Mouse (Mus musculus) testis, postnatal 10 days (tissue): ENCODE results near the gene Panx2.
A peak's percentile ranks its signal among the peaks of the same experiment; 100 is the strongest.

Source experiments
- DNase-seq: peaks from one replicate; pipeline ENCODE4 v3.0.0; 2021; ENCODE audit warnings: low spot score

Gene Panx2

DNA sequence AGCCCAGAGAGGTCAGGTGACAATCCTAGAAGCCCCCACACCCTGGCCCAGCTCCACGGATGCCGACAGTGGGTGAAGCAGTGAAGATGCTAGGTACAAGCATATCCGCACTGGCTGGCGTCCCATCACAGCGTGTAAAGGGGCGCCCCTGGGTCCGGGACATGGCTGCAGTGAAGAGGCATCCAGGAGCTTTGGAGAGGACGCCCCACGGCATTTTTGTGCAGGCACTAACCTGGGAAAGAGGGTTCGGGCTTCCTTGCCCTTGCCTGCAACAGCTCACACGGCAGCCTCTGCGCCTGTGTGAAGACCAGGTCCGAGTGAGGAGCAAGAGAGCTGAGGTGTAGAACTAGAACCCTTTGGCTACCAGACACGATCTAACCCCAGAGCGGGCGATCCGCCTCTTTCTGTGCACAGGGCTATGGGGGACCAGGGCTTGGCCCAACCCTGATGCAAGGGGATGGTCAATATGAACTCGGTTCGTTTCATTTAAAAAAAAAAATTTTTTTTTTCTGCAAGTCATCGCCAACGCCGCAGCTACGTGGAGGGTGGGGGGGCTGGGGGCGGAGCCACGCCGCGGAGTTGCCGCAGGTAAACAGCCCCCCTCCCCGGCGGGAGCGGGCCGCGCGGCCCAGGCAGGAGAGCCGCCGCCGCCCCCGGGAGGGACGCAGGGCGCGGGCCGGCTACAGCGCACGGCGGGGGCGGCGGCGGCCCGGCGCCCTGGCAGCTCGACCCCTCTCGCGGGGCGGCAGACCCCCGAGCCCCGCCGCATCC lies at the start of gene Panx2:
Gene Panx2, plus strand, starts transcription at position 574 of the 771 bp plus-strand sequence.
- DNase-seq, result no peak

DNA sequence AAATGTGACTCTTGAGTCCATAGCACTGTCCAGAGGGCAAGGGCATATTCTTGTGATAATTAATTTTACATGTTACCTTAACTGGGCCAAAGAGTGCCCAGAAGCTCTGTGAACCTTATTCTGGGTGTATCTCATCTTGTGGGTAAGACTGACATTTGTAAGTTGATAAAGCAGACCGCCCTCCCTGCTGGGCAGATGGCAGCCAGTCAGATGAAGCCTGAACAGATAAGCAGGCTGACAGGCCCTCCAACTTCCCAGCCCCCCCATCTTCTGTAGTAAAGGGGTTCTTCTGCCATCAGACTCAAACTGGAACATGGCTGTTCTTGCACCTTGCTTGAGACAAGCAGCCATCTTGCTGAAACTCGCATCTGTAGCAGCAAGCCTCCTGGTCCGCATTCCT lies 42.8 kb upstream of the Panx2 start:
- no peak for DNase-seq

DNA sequence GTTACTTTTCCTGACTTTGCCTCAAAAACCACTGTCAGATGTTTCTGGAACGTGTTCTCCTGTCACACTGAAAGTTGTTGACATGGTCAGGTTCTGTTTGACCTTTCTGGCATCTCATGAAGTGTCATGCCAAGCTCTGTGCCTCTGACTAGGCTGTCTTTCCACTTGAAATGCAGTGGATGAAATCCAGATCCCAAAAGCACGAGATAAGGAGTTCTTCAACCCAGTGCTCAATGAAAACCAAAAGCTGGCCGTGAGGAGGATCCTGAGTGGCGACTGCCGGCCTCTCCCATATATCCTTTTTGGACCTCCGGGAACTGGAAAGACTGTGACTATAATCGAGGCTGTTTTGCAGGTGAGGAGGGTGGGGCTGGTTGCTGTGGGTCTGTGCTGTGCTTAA lies 39.4 kb upstream of the Panx2 start:
- DNase-seq, result no peak

DNA sequence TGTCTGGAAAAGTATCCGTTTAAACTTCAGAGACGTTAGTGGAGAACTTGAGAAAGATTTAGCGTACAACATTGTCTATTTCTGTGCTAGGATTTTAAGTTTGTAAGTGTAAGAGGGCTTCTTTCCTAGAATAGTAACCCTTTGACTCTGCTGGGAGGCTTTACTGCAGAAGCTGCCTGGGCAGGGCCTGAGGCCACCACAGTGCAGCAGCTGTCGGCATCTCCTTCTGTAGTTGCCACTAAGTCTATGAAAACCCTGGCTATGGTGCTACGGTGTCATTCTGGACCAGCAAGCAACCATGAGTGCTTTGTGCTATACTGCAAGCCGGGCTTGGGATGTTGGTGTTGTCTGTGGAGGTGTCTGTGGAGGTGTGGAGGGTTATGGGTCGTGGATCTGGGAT lies 39.0 kb upstream of the Panx2 start:
- no peak for DNase-seq

DNA sequence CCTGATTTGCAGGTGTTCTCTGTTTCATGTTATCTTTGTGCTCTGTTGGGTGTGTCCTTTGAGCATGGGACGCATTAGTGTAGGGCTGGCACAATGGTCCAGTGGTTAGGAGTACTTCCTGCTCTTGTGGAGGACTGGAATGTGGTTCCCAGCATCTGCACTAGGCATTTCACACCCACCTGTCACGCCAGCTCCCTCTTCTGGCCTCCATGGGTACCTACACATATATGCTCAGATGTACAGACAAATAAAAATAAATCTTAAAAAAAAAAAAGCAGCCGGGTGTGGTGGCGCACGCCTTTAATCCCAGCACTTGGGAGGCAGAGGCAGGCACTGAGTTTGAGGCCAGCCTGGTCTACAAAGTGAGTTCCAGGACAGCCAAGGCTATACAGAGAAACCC lies 15.2 kb upstream of the Panx2 start:
- no peak for DNase-seq

DNA sequence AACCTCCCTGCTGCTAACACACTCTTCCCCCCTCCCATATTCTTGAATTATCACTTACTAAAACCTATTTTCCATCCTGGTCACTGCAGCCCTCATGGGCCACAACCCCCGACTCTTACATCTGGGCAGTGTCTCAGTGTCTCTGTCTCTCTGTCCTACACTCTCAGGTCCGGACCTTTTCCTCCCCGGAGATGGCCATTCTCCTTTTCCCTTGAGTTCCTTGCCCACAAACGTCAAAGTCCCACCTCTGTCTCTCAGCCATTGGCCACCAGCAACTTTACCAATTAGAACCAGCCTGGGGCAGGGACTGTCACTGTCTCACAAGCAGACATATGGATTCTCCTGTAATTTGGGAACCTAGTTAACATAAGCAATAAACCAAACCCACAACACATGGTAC lies 13.2 kb upstream of the Panx2 start:
- no peak for DNase-seq

DNA sequence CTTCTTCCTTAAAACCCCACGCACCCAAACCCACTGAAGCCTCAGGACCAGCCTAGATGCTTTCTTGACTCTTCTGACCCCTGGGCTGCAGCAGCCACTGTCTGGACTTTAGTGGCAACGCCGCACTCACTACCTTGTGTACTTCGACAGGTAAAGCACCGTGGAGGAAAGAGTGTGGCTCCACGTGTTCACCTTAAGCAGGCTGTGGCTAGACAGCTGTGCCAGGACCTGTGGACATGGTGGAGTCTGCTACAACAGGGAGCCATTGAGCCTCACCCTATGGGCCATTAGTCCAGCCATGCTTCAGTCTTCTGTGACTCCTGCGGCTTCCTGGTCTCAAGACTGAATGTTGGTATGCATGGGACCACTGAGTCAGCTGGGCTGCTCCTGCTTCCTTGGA lies 4.9 kb upstream of the Panx2 start:
- DNase-seq, result no peak

DNA sequence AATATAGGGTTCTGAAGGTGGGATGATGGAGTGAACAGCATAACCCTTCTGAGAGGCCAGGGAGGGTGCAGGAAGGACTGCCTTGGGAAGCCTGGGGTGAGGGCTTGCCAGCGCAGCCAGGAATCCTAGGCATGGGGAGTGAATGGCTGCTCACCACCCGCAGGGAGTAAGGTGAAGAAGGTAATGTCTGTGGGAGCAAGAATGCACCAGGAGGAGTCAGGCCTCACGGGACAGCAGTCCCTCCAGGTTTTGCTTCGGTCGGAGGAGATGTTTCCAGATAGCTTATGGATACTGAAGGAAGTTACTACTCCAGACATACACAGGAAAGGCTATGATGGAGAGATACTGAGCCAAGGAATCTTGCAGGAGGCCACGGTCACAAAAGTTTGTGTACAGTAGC lies 798 bp upstream of the Panx2 start:
- DNase-seq, result no peak

DNA sequence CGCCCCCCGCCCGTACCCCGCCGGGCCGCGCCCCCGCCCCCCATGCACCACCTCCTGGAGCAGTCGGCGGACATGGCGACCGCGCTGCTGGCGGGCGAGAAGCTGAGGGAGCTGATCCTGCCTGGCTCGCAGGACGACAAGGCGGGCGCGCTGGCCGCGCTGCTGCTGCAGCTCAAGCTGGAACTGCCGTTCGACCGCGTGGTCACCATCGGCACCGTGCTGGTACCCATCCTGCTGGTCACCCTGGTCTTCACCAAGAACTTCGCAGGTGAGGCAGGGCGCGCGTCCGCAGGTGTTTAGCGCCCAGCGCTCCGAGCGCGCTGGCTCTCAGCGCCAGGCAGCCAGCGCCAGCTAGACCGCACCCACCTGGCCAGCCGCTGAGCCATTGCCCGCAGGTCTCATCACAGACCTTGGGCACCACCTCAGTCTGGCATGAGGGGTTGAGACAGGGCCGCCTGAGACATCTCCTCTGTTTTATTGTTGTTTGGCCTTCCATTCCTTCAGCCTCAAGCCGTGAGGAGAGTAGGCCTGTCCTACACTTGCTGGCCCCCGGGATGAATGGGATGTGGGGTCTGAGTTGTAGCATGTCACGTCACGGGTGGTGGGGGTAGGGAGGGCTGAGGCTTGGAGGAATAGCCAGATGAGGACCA lies 623 bp downstream of the Panx2 start:
- no peak for DNase-seq

DNA sequence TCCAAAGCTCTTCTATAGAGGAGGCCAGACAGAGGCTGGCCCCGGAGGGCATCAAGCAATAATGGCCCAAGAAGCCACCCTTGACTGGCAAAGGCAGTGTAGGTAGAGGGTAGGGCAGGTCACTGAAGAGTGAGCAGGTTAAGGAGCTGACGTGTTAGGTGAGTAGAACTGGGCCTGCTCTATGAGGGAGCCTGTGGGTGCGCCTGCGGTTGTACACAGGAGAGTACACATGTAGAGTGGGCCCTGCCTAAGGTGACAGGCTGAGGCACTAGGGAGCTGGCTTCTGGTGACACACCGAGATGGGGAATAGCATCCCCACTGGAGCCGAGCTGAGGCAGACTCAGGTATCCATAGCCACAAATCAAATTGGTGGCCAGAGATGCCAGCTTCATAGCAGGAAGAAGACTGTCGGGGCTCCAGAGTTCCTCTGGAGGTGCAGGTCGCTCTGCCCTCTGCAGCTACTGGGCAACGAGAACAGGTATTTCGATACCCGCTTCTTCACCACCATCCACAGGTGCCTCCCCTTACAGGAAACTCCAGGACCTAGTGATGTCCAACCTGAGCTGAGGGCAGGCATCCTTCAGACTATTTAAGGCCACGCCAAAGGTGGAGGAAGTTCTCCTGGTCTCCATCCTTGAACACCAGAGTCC lies 1.4 kb downstream of the Panx2 start:
- no peak for DNase-seq

DNA sequence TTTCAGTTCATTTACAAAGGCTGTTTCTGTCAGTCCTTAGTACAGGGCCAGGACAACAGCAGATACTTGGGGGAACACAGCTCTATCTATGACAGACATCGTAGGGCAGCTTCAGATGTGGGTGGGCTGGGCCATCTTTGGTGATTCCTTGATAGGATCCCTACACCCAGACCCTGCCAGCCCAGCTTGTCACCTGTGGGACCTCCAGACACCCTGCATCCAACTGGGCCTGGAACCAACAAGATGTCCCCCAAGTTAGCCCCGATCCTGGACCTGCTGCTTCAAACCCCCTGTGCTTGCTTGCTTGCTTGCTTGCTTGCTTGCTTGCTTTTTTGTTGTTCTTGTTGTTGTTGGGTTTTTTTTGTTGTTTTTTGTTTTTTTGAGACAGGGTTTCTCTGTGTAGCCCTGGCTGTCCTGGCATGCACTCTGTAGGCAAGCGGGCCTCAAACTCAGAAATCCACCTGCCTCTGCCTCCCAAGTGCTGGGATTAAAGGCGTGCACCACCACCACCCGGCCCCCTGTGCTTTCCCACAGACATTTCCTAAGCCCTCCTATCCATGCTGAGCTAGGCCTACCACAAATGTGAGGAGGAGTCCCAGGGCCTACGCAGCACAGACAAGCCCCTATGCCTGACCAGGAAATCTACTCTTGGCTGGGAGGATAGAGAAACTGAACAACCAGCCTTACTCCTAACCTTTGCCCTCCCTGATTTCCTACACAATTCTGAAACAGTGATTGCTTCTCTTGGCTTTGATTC lies 2.4 kb downstream of the Panx2 start:
- peak; percentile 40 for DNase-seq

DNA sequence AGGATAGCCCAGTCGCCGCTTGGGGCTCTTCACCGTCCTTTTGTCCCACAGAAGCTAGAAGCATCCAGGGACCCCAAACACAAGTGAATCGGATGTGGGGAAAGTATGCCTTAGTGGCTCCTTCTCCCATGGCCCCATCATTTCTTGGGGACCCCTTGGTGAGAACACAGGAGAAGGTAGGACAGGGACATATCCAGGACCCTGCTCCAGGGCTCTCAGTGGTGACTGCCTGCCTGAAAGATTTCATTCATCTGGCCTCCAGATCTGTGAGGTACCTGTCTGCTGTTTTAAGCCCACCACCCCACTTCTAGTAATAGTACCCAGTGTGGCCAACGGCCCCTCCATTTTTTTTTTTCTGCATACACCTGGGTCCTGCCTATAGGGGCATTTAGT lies 3.0 kb downstream of the Panx2 start:
- peak; percentile 35 for DNase-seq

DNA sequence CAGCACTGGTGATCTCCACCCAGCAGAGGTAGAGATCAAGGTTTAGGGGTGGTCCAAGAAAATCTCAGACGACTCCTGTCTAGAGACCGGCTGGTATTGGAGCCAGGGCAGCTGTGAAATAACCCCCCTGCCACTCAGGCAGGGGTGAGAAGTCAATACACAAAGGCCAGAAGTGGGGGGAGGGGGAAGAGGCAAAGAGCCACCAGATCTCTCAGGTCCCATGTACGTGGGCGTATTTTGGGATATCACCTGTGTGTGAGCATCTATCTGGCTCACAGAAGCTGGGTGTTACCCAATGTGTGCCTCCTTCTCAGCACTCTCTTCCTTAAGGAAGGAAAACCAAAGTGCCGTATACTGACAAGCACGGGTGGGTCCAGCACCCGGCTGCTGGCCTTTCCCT lies 3.5 kb downstream of the Panx2 start:
- DNase-seq, result peak; percentile 29

DNA sequence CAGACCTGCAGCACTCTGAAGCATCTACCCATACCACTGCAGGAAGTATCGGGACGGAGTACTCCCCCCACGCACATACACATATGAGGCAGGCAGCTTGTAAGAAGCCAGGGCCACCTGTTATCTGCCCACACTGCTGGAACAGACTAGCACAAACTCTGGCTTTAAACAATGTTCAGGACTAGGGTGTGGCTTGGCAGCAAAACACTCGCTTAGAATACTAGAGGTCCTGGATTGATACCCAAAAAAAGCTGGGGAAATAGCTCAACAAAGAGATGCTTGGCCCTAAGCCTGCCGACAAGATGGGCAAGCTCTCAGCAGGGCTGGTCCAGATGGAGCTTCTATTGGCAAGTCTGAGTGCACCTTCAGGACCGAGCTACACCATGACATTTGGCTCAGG lies 4.0 kb downstream of the Panx2 start:
- DNase-seq, result peak; percentile 28

DNA sequence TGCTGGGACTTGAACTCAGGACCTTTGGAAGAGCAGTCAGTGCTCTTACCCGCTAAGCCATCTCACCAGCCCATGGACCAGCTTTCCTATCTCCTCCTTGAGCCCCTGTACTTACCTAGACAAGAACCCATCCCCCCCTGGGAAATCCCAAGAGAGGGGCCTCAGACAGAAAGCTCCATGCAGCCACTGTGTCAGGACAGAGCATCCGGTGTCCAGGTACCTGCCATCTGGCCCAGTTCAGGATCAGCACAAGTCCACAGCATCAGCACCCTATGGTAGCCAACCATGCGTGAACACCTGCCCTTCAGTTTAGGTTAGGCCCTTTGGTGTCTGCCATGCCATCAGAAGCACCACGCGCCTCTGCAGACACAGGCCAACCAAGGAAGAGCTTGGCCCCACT lies 5.4 kb downstream of the Panx2 start:
- DNase-seq, result peak; percentile 37

DNA sequence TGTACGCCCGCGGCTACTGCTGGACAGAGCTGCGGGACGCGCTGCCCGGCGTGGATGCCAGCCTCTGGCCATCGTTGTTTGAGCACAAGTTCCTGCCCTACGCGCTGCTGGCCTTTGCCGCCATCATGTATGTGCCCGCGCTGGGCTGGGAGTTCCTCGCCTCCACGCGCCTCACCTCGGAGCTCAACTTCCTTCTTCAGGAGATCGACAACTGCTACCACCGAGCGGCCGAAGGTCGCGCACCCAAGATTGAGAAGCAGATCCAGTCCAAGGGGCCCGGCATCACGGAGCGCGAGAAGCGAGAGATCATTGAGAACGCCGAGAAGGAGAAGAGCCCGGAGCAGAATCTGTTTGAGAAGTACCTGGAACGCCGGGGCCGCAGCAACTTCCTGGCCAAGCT lies 8.1 kb downstream of the Panx2 start:
- DNase-seq, result no peak

DNA sequence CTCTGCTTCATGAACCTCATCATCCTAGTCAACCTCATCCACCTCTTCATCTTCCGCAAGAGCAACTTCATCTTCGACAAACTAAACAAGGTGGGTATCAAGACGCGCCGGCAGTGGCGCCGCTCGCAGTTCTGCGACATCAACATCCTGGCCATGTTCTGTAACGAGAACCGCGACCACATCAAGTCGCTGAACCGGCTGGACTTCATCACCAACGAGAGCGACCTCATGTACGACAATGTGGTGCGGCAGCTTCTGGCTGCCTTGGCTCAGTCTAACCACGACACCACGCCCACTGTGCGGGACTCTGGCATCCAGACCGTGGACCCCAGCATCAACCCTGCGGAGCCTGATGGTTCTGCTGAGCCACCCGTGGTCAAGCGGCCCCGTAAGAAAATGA lies 8.7 kb downstream of the Panx2 start:
- no peak for DNase-seq

DNA sequence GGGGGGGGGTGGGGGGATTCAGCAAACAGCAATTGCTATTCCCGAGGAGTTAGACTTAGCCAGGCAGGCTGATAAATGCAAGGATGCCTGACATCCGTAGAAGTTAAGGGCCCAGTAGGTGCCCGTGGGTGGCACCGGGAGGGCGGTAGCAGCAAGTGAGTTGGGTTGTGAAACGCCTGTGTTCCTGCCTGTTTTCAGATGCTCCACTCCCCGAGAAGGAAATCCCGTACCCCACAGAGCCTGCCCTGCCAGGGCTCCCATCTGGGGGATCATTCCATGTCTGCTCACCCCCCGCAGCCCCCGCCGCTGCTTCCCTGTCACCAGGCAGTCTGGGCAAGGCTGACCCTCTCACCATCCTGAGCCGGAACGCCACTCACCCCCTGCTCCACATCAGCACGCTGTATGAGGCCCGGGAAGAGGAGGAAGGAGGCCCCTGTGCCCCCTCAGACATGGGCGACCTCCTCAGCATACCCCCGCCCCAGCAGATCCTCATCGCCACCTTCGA lies 9.9 kb downstream of the Panx2 start:
- no peak for DNase-seq

DNA sequence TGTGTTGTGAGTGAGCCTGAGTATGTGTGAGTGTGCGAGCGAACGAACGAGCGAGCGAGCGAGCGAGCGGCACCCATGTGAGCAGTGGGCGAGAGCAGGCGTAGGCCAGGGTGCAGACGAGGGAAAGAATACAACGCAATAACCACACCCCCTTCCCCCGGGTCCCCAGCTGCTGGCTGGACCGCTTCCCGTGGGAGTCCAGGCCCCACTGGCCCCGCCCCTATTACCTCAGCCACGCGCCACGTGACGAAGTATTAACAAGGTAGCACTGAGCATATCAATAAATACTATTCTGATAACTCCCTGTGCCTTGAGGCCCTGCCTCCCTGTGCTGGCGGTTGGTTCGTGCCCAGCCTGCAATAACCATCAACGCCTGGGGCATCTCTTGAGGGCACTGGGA lies 11.1 kb downstream of the Panx2 start:
- DNase-seq, result no peak

DNA sequence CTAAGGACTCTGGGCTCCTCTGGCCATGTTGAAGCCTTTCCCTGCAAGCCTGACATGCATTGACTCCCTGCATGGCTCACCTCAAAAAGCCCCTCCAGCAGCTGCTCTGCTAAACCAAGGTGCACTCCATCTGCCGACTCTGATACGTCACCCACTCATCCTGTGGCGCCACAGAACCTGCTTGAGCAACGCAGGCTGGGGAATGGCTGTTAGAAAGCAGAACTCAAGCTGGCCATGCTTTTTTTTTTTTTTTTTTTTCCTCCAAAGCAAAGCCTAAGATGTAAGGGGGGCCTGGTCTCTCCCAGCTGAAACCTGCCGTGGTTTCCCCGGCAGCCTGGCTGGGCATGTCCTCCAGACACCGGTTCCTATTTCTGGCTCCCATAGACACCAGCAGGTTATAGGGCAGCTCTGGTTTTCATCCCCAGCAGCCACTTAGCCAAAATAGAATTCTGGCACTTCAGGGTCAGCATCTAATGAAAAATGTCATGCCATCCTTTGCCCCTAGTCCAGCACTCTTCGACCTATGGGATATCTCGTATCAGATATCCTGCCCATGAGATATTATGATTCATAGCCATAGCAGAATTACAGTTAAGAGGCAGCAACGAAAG lies 14.6 kb downstream of the Panx2 start:
- DNase-seq, result no peak

DNA sequence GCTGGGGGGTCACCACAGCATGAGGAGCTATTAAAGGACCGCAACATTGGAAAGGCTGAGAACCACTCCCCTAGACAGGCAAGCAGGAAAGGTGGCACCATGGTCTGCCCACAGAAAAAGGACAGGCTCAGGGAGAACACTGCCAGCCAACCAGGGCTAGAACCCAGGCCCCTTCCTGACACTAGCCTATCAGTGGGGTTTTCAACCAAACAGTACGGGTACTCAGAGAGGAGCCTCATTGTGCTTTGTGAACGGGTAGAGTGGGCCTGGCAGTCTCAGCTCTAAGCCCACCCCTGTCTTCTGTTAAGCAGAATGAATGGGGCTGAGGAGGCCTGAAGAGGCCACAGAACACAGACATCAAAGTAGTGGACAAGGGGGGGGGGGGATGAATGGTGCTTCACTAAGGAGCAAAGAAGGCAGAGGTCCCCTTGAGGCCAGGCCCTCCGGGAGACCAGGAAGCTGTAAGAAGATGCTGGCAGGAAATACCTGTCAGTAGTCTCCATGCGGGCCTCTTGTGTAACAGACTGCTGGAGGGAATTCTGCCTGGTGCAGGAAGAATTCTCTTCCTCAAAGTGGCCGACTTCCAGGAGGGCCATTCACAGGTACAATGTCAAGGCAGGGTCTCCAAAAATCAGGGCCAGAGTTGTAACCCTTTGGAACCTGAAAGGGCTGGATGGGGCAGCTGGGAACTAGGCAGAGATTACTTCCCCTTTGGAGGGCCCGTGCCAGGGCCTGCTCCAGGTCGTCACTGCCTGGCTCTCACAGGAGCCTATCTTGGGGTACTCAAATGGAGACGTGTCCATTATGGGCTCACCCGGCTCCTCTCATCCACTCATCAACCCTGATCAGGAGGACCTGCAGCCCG lies 15.3 kb downstream of the Panx2 start, which contains the start of gene Trabd:
Gene Trabd, plus strand, starts transcription at position 512 of the 865 bp plus-strand sequence.
- no peak for DNase-seq
